Mouse (Mus musculus) CH12F3 (cell line): ENCODE results near the gene Gm20503.

ENCODE experiments used
- in situ Hi-C: fragments of 300-500 bp; cut with MboI; formaldehyde crosslinking; loops from 2 replicates; pipeline ENCODE4 v1.14.3; 2020; ENCODE audit warnings: low sequenced_read_pairs

Gm20503 gene

DNA sequence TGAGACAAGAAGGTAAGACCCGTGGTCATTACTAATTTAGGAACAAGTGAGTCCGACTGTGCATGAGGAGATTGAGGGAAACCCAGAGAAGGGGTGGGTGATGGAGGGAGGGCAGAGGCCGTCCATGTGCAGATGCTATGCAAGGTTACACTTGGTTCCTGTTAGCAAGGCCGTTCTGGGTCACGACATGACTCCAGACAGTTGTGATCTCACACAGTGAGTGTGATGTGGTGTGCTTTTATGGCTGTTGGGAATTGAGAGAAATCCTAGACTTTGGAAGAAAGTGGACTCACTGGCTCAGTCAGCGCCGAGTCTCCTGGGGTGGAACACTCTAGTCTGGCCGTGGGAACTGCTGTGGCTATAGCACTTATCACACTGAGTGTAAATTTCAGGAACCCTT is 3.2 kb downstream of the Gm20503 start:
- in situ Hi-C loops, result no loop called here

DNA sequence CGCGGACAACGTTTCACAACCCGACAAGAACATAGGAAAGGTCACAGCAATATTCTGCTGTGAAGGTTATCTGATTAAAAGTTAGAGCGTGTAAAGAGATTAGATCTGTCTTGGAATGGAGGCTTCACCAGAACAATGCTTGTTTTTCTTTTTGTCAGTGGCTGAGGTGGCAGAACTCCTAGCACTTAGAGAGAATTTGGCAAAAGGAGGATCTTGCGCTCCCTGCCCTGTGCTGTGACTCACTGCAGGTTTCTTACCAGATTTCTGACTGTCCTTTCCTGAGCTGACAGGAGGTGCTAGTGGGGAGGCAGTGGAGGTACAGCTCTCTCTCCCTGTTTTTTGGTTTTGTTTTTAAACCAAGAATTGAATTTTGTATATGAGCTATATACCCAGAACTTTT is 4.0 kb downstream of the Gm20503 start:
- in situ Hi-C loops, result no loop called here

- in situ Hi-C loops, result no loop called here
Observed at GRCm38 (mm10) chr4:59007974-59008373, 5.0 kb downstream of the Gm20503 start.

DNA sequence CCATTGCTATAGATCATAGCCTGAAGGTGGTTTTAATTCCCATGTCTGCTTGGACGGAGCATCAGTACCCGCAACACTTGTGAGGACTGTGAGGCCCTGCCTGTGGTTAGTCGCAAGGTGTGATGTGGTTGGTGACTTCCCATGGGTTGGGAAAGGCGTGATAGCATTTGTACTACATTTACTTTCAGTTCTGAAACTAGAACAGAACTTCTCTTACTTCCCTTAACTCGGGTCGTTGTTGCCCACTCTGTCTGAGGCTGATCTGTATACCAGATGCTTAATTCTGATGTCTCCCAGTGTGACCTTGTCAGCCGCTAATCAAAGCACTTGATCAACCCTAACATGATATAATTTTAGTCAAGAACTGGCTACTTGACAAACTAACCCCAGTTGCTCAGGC is 6.2 kb downstream of the Gm20503 start:
- in situ Hi-C loops, result no loop called here

GRCm38 (mm10) chr4:59009696-59010095 is 6.7 kb downstream of the Gm20503 start:
- in situ Hi-C loops, result no loop called here

DNA sequence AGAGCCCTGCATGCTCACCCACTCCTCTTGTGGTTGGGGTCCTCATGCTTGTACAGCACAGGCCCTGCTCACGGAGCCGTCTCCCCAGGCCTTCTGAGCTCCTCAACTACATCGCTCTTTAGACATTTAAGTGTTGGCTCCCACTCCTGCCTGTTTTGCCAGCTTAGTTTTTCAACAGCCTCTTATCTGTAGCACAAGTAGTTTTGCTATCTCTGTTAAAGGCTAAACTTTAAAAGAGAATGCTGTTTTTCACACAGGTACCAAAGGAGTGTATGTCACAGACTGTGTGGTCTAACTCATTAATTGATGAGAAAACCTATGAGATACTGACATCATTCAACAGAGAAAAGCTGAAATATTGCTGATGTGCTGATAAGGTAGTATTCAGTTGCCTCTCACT is 8.4 kb downstream of the Gm20503 start:
- in situ Hi-C loops, result no loop called here

DNA sequence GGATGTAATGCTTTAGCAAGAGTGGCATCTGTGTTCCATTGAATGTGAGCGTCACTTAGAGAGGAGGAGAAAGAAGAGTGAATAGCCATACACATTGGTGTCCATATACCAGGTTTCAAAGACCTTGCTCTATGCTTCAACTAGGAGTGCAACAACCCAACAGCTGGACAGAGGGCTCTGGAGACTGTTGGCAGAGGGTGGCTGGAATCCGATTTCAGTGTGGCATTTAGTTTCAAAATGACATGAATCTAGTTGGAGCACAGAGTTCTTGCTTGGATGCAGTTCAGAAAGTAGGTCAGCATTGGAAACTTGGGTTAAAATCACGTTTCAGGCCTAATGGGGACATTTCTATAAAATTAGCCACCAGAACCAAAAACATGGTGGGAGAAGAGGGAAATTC is 12.2 kb downstream of the Gm20503 start:
- in situ Hi-C loops, result no loop called here

- in situ Hi-C loops, result no loop called here
Observed at GRCm38 (mm10) chr4:59016922-59017321, 13.9 kb downstream of the Gm20503 start.

DNA sequence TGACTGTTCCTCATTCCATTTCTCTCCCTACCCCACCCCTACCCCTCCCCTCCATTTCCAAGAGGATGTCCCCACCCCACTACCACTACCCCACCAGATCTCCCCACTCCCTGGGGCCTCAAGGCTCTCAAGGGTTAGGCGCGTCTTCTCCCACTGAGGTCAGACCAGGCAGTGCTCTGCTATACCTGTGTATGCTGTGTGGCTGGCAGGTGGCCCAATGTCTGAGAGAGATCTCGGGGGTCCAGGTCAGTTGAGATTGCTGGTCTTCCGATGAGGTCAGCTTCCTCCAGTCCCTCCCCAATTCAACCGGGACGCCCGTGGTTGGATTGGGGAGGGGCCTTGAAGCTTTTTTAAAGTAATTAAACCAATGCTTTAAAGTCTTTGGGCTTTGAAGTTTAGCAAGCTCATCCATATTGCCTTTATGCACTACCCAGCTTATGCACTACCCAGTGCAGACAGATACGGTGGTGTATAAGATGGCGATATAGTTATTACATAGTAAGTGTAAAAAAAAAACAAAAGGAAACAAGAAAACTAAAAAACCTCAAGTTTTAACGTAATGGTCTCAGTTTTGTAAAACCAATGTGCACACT is 31.4 kb downstream of the Gm20503 start:
- in situ Hi-C loops, result no loop called here

- in situ Hi-C loops, result no loop called here
Observed at GRCm38 (mm10) chr4:59034918-59035785, 32.1 kb downstream of the Gm20503 start, which contains the start of gene Gng10. Gng10 (plus strand) TSS chr4:59035088.

DNA sequence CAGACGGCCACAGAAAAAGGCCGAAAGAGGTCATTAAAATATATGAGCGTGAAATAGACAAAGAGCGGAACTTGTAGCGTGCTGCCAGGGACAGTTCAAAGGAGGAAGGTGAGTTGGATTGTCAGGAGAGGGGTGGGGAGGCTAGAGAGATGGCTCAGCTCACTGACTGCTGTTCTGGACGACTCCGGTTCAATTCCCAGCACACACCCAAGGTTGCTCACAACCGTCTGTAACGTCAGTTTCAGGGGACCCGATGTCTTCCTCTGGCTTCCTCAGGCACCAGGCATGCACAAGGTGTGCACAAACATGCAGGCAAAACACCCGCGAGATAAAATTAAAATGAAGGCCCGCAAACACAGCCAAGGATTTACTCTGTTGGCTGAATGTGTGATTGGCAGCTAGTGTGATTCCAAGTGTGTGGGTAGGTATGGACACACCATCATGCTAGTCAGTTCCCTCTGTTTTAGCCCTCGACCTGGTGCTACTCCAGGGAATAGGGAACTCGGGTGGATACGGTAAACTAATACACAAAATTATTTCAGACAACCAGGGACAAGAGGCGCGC is 32.9 kb downstream of the Gm20503 start:
- in situ Hi-C loops, result no loop called here

DNA sequence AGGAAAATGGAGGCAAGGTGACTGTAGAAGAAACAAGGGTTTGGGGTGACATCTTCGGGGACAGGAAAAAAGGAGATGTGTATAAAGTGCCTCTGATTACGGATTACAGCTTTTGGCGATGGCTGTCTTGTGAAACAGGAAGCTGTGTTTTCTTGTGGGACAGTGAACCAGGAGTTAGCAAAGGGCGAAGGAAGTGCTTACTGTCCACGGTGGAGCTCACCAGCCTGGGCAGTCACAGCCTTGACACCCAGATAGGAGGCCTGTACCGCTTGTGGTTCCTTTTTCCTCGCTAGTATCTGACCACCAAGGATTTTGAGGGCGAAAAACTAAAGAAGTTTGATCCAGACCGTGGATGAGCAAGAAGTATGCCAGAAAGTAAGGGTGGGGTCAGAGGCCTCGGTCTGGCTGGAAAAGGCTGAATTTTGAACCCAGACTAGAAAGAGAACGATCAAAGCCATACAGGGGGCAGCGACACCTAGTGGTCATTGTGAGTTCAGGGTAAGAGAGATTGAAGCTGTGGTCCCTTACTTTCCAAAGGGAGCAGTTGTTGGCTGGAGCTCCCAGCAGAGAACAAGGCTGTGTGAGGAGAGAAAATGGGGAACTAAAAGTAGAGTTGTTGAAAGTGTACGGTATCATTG is 33.6 kb downstream of the Gm20503 start:
- in situ Hi-C loops, result no loop called here

DNA sequence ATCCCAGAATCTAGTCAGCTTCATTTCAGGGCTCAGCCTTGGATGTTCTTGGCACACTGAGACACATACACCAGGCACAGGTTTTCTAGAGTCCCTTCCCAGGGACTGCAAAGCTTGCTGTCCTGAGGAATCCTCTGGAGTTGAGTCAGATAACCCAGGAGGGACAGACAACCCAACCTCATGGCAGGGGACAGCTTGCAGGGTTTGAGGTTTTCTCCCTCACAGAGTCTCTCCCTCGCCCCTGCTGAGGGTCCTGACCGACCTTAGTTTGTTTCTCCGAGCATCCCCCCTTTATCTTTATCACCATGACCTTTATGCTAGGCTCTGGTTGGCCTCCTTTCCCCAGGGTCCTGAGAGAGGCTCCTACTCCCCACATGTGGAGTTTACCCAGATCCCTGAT is 34.5 kb downstream of the Gm20503 start:
- in situ Hi-C loops, result no loop called here

DNA sequence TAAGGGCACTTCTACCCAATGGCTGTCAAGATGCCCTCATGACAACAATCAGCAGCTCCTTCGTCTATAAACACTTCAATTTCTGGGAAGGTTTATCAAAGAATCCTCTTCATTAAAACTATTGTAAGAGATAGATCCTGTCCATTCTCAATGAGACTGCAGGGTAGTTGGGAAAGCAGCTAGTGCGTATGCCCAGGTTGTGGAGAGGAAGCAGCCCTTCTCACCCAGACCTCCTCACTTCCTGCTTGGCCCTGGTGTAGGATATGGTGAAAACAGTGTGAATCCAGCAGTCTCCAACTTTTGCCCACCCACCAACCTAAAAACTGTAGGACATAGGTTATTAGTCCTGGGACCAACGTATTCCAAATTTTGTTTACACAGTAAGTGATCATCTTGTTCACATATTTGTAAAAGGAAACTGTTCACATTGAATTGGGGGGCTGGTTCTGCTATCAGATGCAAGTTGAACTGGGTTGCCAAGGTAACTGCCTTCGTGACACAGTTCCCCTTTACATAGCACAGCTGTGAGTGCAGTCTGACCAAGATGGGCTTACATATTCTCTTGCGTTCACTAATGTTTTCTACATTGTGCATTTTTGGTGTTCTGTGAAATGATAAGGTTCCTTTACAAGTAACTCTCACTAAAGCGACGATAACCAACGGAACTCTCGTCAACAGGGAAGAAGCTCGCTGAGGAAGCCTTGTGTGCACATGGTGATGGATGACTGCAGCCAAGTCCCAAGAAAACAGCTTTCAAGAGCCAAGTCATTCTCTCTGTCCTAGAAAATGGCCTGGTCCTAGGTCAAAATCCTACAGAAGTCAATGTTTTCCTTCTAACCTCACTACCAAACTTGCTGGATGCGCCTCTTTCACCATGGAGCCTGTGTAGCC is 37.6 kb downstream of the Gm20503 start:
- in situ Hi-C loops, result no loop called here

DNA sequence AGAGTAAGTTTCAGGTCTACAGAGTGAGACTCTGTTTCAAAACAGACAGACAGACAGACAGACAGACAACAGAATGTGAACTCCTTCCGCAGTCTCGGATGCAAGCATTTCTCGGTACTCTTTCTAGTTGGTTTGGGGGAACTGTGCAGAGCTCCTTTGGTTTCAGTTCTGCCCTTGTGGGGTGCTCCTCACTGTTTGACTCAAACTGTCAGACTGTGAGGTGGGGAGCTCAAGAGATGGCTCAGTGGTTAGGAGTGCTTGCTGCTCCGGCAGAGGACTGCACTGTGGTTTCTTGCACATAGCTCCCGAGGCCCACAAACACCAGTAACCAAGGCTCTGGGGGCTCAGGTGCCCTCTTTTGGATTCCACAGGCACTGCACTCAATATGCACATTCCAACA is 40.1 kb downstream of the Gm20503 start:
- in situ Hi-C loops, result no loop called here

DNA sequence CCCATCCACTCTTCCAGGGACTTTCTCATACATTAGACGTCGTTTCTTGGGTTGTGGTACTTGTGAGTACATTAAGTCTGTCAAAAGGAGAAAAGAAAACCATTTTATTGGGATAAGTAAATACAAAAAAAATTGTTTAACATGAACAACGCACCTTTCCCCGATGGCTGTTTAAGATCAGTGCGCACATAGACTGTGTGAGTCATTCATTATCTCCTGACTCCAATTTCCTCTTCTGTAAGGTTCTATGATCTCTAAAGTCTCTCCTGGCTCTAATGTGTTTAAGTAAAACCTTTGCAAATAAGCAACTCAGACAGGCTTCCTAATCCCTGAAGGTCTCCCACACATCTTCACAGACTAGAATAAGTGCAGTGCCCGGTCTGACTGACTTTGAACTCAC is 40.9 kb downstream of the Gm20503 start:
- in situ Hi-C loops, result no loop called here

GRCm38 (mm10) chr4:59047222-59047621 is 44.2 kb downstream of the Gm20503 start:
- in situ Hi-C loops, result no loop called here

GRCm38 (mm10) chr4:59051081-59051480 is 48.1 kb downstream of the Gm20503 start:
- in situ Hi-C loops, result no loop called here

DNA sequence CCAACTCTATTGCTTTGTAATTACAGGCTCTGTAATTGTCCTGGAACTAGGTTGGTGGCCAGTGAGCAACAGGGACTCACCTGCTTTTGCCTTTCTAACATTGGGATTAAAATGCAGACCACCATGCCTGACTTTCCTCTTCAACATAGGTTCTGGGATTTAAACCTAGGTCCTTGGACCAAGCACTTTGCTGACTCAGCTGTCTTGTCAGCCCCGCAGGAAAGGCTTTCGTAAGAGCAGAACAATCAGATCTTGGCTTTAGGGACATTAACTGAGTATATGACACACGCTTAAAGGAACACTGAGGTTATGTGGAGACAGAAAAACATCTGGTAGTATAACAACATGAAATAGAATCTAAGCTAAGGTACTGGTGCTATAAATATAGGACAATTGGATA is 54.9 kb downstream of the Gm20503 start:
- in situ Hi-C loops, result no loop called here

- in situ Hi-C loops, result no loop called here
Observed at GRCm38 (mm10) chr4:59062526-59062925, 59.5 kb downstream of the Gm20503 start.

DNA sequence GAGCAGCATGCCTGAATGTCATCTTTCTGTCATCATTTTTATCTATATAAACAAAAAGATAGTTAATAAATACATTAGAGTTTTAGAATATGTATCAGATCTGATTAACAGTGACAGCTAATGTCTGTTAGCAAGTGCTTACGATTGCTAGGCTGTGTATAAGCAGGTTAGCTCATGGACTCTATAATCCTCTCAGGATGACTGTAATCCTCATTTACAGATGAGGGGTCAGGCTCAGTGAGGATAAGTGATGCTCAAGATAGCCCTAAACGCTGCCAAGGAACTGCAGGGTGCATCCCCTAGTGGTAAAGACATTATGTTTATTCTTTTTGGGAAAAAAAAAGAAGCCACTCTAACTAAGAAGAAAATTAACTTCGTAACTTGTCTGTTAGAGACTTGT is 66.3 kb downstream of the Gm20503 start:
- in situ Hi-C loops, result no loop called here
